Mouse (Mus musculus) liver, embryonic 11.5 days (tissue): ENCODE measurements around the gene Pias4. TPM values are rescaled to one million over a fixed set of nuclear protein-coding genes. Genes with fewer than 3 reads are reported as not detected.
"Not testable (repeated sequence)": the region's sequence is repeated elsewhere in the genome, so short reads cannot be mapped to it uniquely, and the experiment has no call there.

ENCODE experiments used
- ATAC-seq: fragments of 200-750 bp; cut with Nextera tagmentation; replicated peaks from 2 replicates; pipeline ENCODE4 v1.8.0; 2017; ENCODE audit warnings: moderate number of reproducible peaks, mild to moderate bottlenecking, moderate TSS enrichment, moderate library complexity; ENCODE audit not compliant: low FRiP score
- DNase-seq: peaks from one replicate; pipeline ENCODE4 v3.0.0-alpha.2; 2017; ENCODE audit warnings: low spot score
- H3K27ac ChIP-seq: fragments of 300-500 bp; sonication (generic); 2 replicates; pipeline ENCODE4 v1.5.1; 2014; ENCODE audit warnings: mild to moderate bottlenecking, low read depth, low read length, control low read depth
- H3K27me3 ChIP-seq: fragments of 300-500 bp; sonication (generic); replicated peaks from 2 replicates; pipeline ENCODE4 v1.6.1; 2014; ENCODE audit warnings: low read length, mixed read lengths; ENCODE audit not compliant: control insufficient read depth, insufficient read depth
- H3K36me3 ChIP-seq: fragments of 300-500 bp; sonication (generic); 2 replicates; pipeline ENCODE4 v1.6.1; 2014; ENCODE audit warnings: mild to moderate bottlenecking, low read length, moderate library complexity, mixed read lengths; ENCODE audit not compliant: control insufficient read depth, insufficient read depth
- H3K4me1 ChIP-seq: fragments of 300-500 bp; sonication (generic); replicated peaks from 2 replicates; pipeline ENCODE4 v1.6.1; 2014; ENCODE audit warnings: low read length, mixed read lengths; ENCODE audit not compliant: control insufficient read depth, insufficient read depth
- H3K4me2 ChIP-seq: fragments of 300-500 bp; sonication (generic); 2 replicates; pipeline ENCODE4 v1.6.1; 2014; ENCODE audit warnings: mild to moderate bottlenecking, control low read depth, moderate library complexity
- H3K4me3 ChIP-seq: fragments of 300-500 bp; sonication (generic); 2 replicates; pipeline ENCODE4 v1.5.1; 2014; ENCODE audit warnings: low read depth, low read length, control low read depth
- H3K9ac ChIP-seq: fragments of 300-500 bp; sonication (generic); 2 replicates; pipeline ENCODE4 v1.6.1; 2014; ENCODE audit warnings: low read depth, low read length, control low read depth
- H3K9me3 ChIP-seq: fragments of 300-500 bp; sonication (generic); 2 replicates; pipeline ENCODE4 v1.6.1; 2016; ENCODE audit warnings: low read length, inconsistent platforms, mixed read lengths; ENCODE audit not compliant: control insufficient read depth
- WGBS: fragments of 180-500 bp; shearing (Covaris S2); extraction: QIAGEN DNeasy Blood & Tissue Kit; methylation state at CpG from one replicate; pipeline ENCODE4 v1.1.7; 2014; 5-methylcytosine and 5-hydroxymethylcytosine counted together
- polyA plus RNA-seq: library from polyadenylated mRNA; unstranded; fragments of >200 nt; fragmentation: Nextera tagmentation; extraction: Ambion mirVana; gene quantifications from 2 replicates; pipeline ENCODE4 v1.2.1, GENCODE M21; 2014

Pias4 gene
- polyA plus RNA-seq, 1 experiment from 2014 or later: 50.9 TPM

- ATAC-seq (no peak), DNase-seq (no peak)
- Histone ChIP-seq H3K36me3 (peaks cover 52% of the 10 kb centered on the region), H3K27ac (peak within 1 kb of the TSS; percentile 78), H3K4me1 (peaks cover 19% of the 10 kb centered on the region), H3K4me2 (peak within 1 kb of the TSS; percentile 82), H3K9me3 (no peaks in the 10 kb centered on the region), H3K4me3 (peak within 1 kb of the TSS; percentile 65), H3K9ac (peak within 1 kb of the TSS; percentile 73), H3K27me3 (no peaks in the 10 kb centered on the region)
- WGBS: 71% methylated on average over 5 of the region's 5 CpGs
Observed at GRCm38 (mm10) chr10:81183805-81184204, 16.1 kb upstream of the Pias4 start, which contains the start of gene 4930442H23Rik. TSS of gene 4930442H23Rik (minus strand) at chr10:81183849.

DNA sequence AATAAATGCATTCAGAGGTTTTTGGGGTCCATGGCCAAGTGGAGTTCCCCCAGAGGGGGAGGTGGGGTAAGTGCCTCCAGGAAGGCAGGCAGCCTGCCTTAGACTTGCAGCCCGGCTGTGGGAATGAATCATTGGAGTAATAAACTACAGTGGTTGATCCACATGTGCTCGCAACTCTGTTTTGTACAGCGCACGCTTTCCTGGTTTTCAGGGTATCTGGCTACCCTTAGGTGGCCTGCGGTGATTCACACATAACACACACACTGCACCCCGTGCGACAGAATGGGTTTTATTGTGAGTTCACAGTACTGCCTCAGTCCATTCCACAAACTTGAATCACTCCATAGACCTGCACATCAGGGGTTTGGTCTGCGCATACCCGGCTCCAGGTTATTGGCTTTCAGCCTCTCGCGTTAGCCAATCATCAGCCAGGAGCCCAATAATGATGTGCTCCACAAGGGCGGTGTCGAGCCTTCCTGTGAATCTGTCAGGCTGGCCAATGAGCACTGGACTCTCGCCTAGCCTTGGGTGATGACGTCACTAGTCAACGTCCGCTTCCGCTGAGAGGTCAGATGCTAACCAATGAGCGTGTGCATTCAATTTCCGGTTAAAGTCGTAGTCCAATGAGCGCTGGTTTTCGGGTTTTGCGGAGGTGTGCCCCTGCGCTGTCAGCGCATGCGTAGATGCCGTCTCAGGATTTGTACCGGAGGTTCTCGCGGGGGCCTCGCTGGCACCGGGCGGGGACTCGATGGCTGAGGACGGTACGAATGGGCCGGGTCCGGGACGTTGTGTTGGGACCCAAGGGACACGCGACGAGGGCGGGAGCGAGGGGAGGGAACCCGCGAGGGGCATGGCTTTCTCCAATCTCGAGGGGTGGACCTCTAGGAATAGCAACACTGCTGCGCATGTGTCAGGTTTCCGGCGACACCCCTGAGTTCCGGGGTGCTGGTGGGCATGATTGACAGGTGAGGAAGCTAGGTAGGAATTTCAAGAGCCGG is 14.9 kb upstream of the Pias4 start, which contains the start of gene Dapk3:
Gene Dapk3, plus strand, starts transcription at position 670 of the 998 bp plus-strand sequence.
- peak within 1 kb of the TSS; percentile 73 for H3K9ac ChIP-seq
- H3K27ac ChIP-seq: peak within 1 kb of the TSS; percentile 78
- no peaks in the 10 kb centered on the region for H3K27me3 ChIP-seq
- H3K4me1 ChIP-seq: peaks cover 29% of the 10 kb centered on the region
- WGBS: 4% methylated on average over 53 of the region's 53 CpGs
- no peaks in the 10 kb centered on the region for H3K9me3 ChIP-seq
- H3K4me2 ChIP-seq: peak within 1 kb of the TSS; percentile 82
- ATAC-seq: peak; percentile 91
- H3K36me3 ChIP-seq: peaks cover 59% of the 10 kb centered on the region
- H3K4me3 ChIP-seq: peak within 1 kb of the TSS; percentile 65
- peak; percentile 93 for DNase-seq

DNA sequence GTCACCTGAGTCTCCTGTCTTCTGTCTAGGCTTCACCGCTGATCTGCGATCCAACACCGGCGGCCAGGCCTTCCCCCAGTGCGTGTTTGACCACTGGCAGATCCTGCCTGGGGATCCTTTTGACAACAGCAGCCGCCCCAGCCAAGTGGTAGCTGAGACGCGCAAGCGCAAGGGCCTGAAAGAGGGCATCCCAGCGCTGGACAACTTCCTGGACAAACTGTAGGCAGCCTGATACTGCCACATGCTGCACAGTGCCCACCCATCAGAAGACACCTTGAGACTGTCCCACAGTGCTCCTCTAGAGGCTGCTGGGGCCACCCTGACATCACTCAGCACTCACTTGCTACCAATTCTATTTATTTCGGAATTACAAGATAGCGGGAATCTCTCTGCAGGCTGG is 14.1 kb upstream of the Pias4 start:
- not testable (repeated sequence) for H3K9ac ChIP-seq, H3K27me3 ChIP-seq, ATAC-seq, H3K4me3 ChIP-seq, H3K9me3 ChIP-seq, DNase-seq, H3K4me2 ChIP-seq
- Histone ChIP-seq H3K4me1 (peaks cover 29% of the 10 kb centered on the region), H3K27ac (peak overlapping the region; percentile 49; the same call in 1 of the 2 replicates), H3K36me3 (peaks cover 59% of the 10 kb centered on the region)
- 71% methylated on average over 12 of the region's 12 CpGs for WGBS

DNA sequence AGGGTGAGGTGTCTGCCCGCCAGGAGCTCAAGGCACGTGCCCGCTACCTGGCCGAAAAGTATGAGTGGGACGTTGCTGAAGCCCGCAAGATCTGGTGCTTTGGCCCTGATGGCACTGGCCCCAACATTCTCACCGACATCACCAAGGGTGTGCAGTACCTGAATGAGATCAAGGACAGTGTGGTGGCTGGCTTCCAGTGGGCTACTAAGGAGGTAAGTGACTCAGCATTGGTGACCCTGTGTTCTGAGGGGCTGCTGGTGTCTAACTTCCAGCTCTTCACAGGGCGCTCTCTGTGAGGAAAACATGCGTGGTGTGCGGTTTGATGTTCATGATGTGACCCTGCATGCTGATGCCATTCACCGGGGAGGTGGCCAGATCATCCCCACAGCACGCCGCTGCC is 13.2 kb upstream of the Pias4 start:
- DNase-seq: no peak
- H3K4me1 ChIP-seq: peaks cover 30% of the 10 kb centered on the region
- no peak overlapping the region for H3K4me2 ChIP-seq
- ATAC-seq: no peak
- WGBS: 92% methylated on average over 13 of the region's 13 CpGs
- no peak overlapping the region for H3K9ac ChIP-seq
- 0 out of 2 replicates have a peak overlapping the region, but pooled peaks have one; percentile 7 for H3K4me3 ChIP-seq
- peaks cover 55% of the 10 kb centered on the region for H3K36me3 ChIP-seq
- H3K9me3 ChIP-seq: no peaks in the 10 kb centered on the region
- no peaks in the 10 kb centered on the region for H3K27me3 ChIP-seq
- no peak overlapping the region; the same call in 1 of the 2 replicates for H3K27ac ChIP-seq

- peak overlapping the region; percentile 26 for H3K27ac ChIP-seq
Observed at GRCm38 (mm10) chr10:81179451-81180342, 12.0 kb upstream of the Pias4 start.

DNA sequence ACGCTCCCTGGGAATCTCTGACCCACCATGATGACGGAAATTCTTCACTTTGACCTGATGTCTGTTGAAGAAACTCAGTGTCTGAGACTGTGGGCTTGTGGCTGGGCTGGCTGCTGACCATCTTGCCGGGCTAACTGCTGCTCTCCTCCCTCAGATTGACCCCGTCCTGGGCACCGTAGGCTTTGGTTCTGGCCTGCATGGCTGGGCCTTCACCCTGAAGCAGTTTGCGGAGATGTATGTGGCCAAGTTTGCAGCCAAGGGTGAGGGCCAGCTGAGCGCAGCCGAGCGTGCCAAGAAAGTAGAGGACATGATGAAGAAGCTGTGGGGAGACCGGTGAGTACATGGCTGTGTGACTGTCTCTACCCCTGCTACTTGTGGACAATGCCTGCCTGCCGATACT is 11.2 kb upstream of the Pias4 start:
- Histone ChIP-seq H3K9ac (peak overlapping the region; percentile 30; the same call in 1 of the 2 replicates), H3K4me1 (peaks cover 39% of the 10 kb centered on the region), H3K27ac (peak overlapping the region; percentile 92; the same call in 1 of the 2 replicates), H3K4me3 (peak overlapping the region; percentile 100), H3K9me3 (no peaks in the 10 kb centered on the region), H3K36me3 (peaks cover 52% of the 10 kb centered on the region), H3K4me2 (peak overlapping the region; percentile 99), H3K27me3 (no peaks in the 10 kb centered on the region)
- 93% methylated on average over 11 of the region's 11 CpGs for WGBS
- ATAC-seq (no peak), DNase-seq (no peak)

More at GRCm38 (mm10) chr10:81179451-81180342, 12.0 kb upstream of the Pias4 start:
- 88% methylated on average over 32 of the region's 32 CpGs for WGBS
- no peak for DNase-seq
- Histone ChIP-seq H3K4me1 (peaks cover 37% of the 10 kb centered on the region), H3K9me3 (no peaks in the 10 kb centered on the region), H3K27me3 (no peaks in the 10 kb centered on the region), H3K4me2 (no peak overlapping the region; the same call in 1 of the 2 replicates), H3K36me3 (peaks cover 52% of the 10 kb centered on the region), H3K4me3 (peak overlapping the region; percentile 100; the same call in 1 of the 2 replicates), H3K9ac (peak overlapping the region; percentile 30; the same call in 1 of the 2 replicates)
- no peak for ATAC-seq

- no peak for ATAC-seq
- Histone ChIP-seq H3K4me3 (peak overlapping the region; percentile 100), H3K4me1 (peaks cover 41% of the 10 kb centered on the region), H3K9ac (peak overlapping the region; percentile 100), H3K4me2 (peak overlapping the region; percentile 99), H3K9me3 (no peaks in the 10 kb centered on the region), H3K36me3 (peaks cover 52% of the 10 kb centered on the region), H3K27me3 (no peaks in the 10 kb centered on the region), H3K27ac (peak overlapping the region; percentile 92)
- DNase-seq: no peak
- WGBS: 52% methylated on average over 14 of the region's 14 CpGs
Observed at GRCm38 (mm10) chr10:81177958-81178712, 10.4 kb upstream of the Pias4 start.
